Mouse (Mus musculus) brain, embryonic 14.5 days (tissue): ENCODE results near the gene Rtn4rl1.

Experiments
- CTCF ChIP-seq: fragments of 200-500 bp; IDR thresholded peaks from 2 replicates; pipeline ENCODE4 v1.5.1; 2012; ENCODE audit warnings: inconsistent platforms, mild to moderate bottlenecking, moderate library complexity, borderline replicate concordance; ENCODE audit not compliant: insufficient read depth, insufficient read length; ENCODE audit errors: extremely low read depth
- POLR2A ChIP-seq: fragments of 200-500 bp; IDR thresholded peaks from 2 replicates; pipeline ENCODE4 v1.6.1; 2012; ENCODE audit warnings: mild to moderate bottlenecking, inconsistent platforms, borderline replicate concordance; ENCODE audit not compliant: poor library complexity, insufficient read depth, insufficient read length, severe bottlenecking; ENCODE audit errors: extremely low read depth

DNA sequence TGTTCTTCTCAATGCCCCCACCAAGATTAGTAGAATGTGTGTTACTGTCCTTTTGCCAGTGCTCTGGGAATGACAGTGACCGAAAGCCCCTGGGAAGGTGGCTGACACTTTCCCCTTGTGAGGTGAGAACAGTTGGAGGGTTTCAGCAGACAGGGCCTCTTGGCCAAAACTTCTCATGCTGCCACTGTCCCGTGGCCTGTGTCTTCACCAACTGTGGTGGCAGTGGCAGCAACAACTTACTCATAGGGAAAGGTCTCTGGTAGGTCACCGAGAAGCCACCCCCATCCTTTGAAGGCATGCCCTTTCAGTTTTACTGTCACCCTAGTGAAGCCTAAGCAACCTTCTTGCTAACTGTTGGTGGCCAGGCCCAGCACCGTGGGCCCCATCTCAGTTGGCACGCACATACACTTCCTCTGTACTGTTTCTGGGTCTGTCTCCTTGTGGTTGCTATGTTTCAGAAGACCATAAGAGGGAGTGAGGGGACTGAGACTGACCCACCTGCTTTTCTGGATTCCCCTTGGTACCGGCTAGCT lies 39.5 kb upstream of the Rtn4rl1 start:
- TF ChIP-seq POLR2A (no peak), CTCF (no peak; the same call in 1 of the 2 replicates)
